Mouse (Mus musculus) lung, embryonic 16.5 days (tissue): ENCODE results near the gene Ripk3. TPM values are rescaled to one million over a fixed set of nuclear protein-coding genes. Genes with fewer than 3 reads are reported as not detected.

Source experiments
- ATAC-seq: fragments of 200-750 bp; cut with Nextera tagmentation; 2 replicates; pipeline ENCODE4 v1.8.0; 2017; ENCODE audit warnings: low read depth, mild to moderate bottlenecking, moderate library complexity
- H3K27ac ChIP-seq: fragments of 300-500 bp; sonication (generic); 2 replicates; pipeline ENCODE4 v1.5.1; 2014; ENCODE audit warnings: mild to moderate bottlenecking, control low read depth, low read length
- H3K27me3 ChIP-seq: fragments of 300-500 bp; sonication (generic); 2 replicates; pipeline ENCODE4 v1.6.1; 2014; ENCODE audit warnings: low read depth, low read length, mixed read lengths; ENCODE audit not compliant: control insufficient read depth, insufficient read depth
- H3K36me3 ChIP-seq: fragments of 300-500 bp; sonication (generic); 2 replicates; pipeline ENCODE4 v1.6.1; 2014; ENCODE audit warnings: low read length; ENCODE audit not compliant: control insufficient read depth, insufficient read depth
- H3K4me1 ChIP-seq: fragments of 300-500 bp; sonication (generic); replicated peaks from 2 replicates; pipeline ENCODE4 v1.6.1; 2014; ENCODE audit warnings: low read length, mixed read lengths; ENCODE audit not compliant: control insufficient read depth, insufficient read depth
- H3K4me2 ChIP-seq: fragments of 300-500 bp; sonication (generic); 2 replicates; pipeline ENCODE4 v1.6.1; 2014; ENCODE audit warnings: low read depth, low read length, control low read depth
- H3K4me3 ChIP-seq: fragments of 300-500 bp; sonication (generic); 2 replicates; pipeline ENCODE4 v1.5.1; 2014; ENCODE audit warnings: mild to moderate bottlenecking, low read length, control low read depth
- H3K9ac ChIP-seq: fragments of 300-500 bp; sonication (generic); 2 replicates; pipeline ENCODE4 v1.6.1; 2014; ENCODE audit warnings: low read length, control low read depth
- H3K9me3 ChIP-seq: fragments of 300-500 bp; sonication (generic); 2 replicates; pipeline ENCODE4 v1.6.1; 2016; ENCODE audit warnings: low read length; ENCODE audit not compliant: control insufficient read depth
- WGBS: fragments of 180-500 bp; shearing (Covaris S2); extraction: QIAGEN DNeasy Blood & Tissue Kit; methylation state at CpG from one replicate; pipeline ENCODE4 v1.1.7; 2014; 5-methylcytosine and 5-hydroxymethylcytosine counted together
- polyA plus RNA-seq: library from polyadenylated mRNA; unstranded; fragments of >200 nt; fragmentation: Nextera tagmentation; extraction: Ambion mirVana; gene quantifications from 2 replicates; pipeline ENCODE4 v1.2.1, GENCODE M21; 2015

Gene Ripk3
- polyA plus RNA-seq, 1 experiment from 2014 or later: 40.8 TPM

- WGBS: 49% methylated on average over 6 of the region's 6 CpGs
- peaks cover 8% of the 10 kb centered on the region for H3K27me3 ChIP-seq
- peaks cover 31% of the 10 kb centered on the region for H3K36me3 ChIP-seq
- no peaks in the 10 kb centered on the region for H3K9me3 ChIP-seq
- H3K9ac ChIP-seq: no peak overlapping the region
- H3K4me2 ChIP-seq: no peak overlapping the region
- ATAC-seq: no peak
- H3K4me3 ChIP-seq: no peak overlapping the region
- H3K27ac ChIP-seq: no peak overlapping the region
- H3K4me1 ChIP-seq: peaks cover 7% of the 10 kb centered on the region; the same call in 1 of the 2 replicates
These were observed 31.1 kb downstream of the Ripk3 start for GRCm38 (mm10) chr14:55757566-55757965.

- H3K9me3 ChIP-seq: no peaks in the 10 kb centered on the region
- H3K27ac ChIP-seq: no peak overlapping the region
- WGBS: 86% methylated on average over 10 of the region's 10 CpGs
- peaks cover 24% of the 10 kb centered on the region for H3K4me1 ChIP-seq
- no peaks in the 10 kb centered on the region for H3K27me3 ChIP-seq
- peaks cover 27% of the 10 kb centered on the region for H3K36me3 ChIP-seq
- no peak for ATAC-seq
- no peak overlapping the region for H3K4me3 ChIP-seq
- 0 out of 2 replicates have a peak overlapping the region, but pooled peaks have one; percentile 8 for H3K9ac ChIP-seq
- peak overlapping the region; percentile 89 for H3K4me2 ChIP-seq
These were observed 41.4 kb downstream of the Ripk3 start for GRCm38 (mm10) chr14:55747051-55747847.

- H3K27me3 ChIP-seq: no peaks in the 10 kb centered on the region
- no peaks in the 10 kb centered on the region for H3K9me3 ChIP-seq
- H3K9ac ChIP-seq: peak overlapping the region; percentile 90
- no peak; the same call in 1 of the 2 replicates for ATAC-seq
- peak overlapping the region; percentile 89 for H3K4me2 ChIP-seq
- peaks cover 24% of the 10 kb centered on the region for H3K4me1 ChIP-seq
- WGBS: under 1% methylated on average over 31 of the region's 31 CpGs
- H3K4me3 ChIP-seq: peak overlapping the region; percentile 94
- H3K36me3 ChIP-seq: peaks cover 16% of the 10 kb centered on the region
- no peak overlapping the region for H3K27ac ChIP-seq
These were observed 42.8 kb downstream of the Ripk3 start for GRCm38 (mm10) chr14:55745861-55746237.

GRCm38 (mm10) chr14:55745180-55745860 is 43.3 kb downstream of the Ripk3 start, which contains the start of the genes Dhrs1 and Nop9:
Gene Dhrs1 (minus strand): TSS chr14:55745690.
Gene Nop9 (plus strand): TSS chr14:55745693.
- Histone ChIP-seq H3K27ac (no peak within 1 kb of the TSS), H3K27me3 (no peaks in the 10 kb centered on the region), H3K4me3 (peak within 1 kb of the TSS; percentile 94), H3K9me3 (no peaks in the 10 kb centered on the region), H3K4me2 (peak within 1 kb of the TSS; percentile 89), H3K36me3 (peaks cover 12% of the 10 kb centered on the region), H3K9ac (peak within 1 kb of the TSS; percentile 90), H3K4me1 (peaks cover 24% of the 10 kb centered on the region)
- WGBS: under 1% methylated on average over 48 of the region's 48 CpGs
- ATAC-seq: peak; percentile 91

- Histone ChIP-seq H3K36me3 (peaks cover 8% of the 10 kb centered on the region), H3K9me3 (no peaks in the 10 kb centered on the region), H3K4me1 (peaks cover 24% of the 10 kb centered on the region), H3K9ac (peak overlapping the region; percentile 59), H3K4me3 (peak overlapping the region; percentile 18; the same call in 1 of the 2 replicates), H3K27me3 (no peaks in the 10 kb centered on the region), H3K4me2 (peak overlapping the region; percentile 49), H3K27ac (no peak overlapping the region)
- ATAC-seq: peak; percentile 76
- WGBS: 18% methylated on average over 10 of the region's 10 CpGs
These were observed 45.0 kb downstream of the Ripk3 start for GRCm38 (mm10) chr14:55743711-55744110.

- H3K27me3 ChIP-seq: no peaks in the 10 kb centered on the region
- peaks cover 11% of the 10 kb centered on the region for H3K36me3 ChIP-seq
- WGBS: 83% methylated on average over 9 of the region's 9 CpGs
- no peak overlapping the region for H3K27ac ChIP-seq
- H3K9ac ChIP-seq: no peak overlapping the region
- ATAC-seq: no peak
- H3K4me2 ChIP-seq: no peak overlapping the region
- no peaks in the 10 kb centered on the region for H3K9me3 ChIP-seq
- H3K4me1 ChIP-seq: no peaks in the 10 kb centered on the region
- no peak overlapping the region for H3K4me3 ChIP-seq
These were observed 51.5 kb downstream of the Ripk3 start for GRCm38 (mm10) chr14:55737086-55737687.

GRCm38 (mm10) chr14:55735758-55736157 is 52.9 kb downstream of the Ripk3 start:
- no peak overlapping the region for H3K4me2 ChIP-seq
- H3K36me3 ChIP-seq: peaks cover 9% of the 10 kb centered on the region; the same call in 1 of the 2 replicates
- H3K4me1 ChIP-seq: no peaks in the 10 kb centered on the region
- H3K9ac ChIP-seq: no peak overlapping the region
- H3K4me3 ChIP-seq: no peak overlapping the region
- no peak for ATAC-seq
- no peak overlapping the region for H3K27ac ChIP-seq
- H3K9me3 ChIP-seq: no peaks in the 10 kb centered on the region
- no peaks in the 10 kb centered on the region for H3K27me3 ChIP-seq
- WGBS: 67% methylated on average over 4 of the region's 4 CpGs

- H3K27ac ChIP-seq: no peak overlapping the region
- no peak overlapping the region for H3K9ac ChIP-seq
- peaks cover 9% of the 10 kb centered on the region; the same call in 1 of the 2 replicates for H3K36me3 ChIP-seq
- no peak overlapping the region for H3K4me3 ChIP-seq
- no peak for ATAC-seq
- no peaks in the 10 kb centered on the region for H3K4me1 ChIP-seq
- 30% methylated on average over 3 of the region's 3 CpGs for WGBS
- no peaks in the 10 kb centered on the region for H3K9me3 ChIP-seq
- H3K27me3 ChIP-seq: no peaks in the 10 kb centered on the region
- no peak overlapping the region for H3K4me2 ChIP-seq
These were observed 53.3 kb downstream of the Ripk3 start for GRCm38 (mm10) chr14:55735334-55735733.
